Mouse (Mus musculus) heart, adult 9 months (tissue): ENCODE measurements around the gene 9230104L09Rik.

ENCODE experiments used
- DNase-seq, 2 experiments: peaks; one replicate each; pipeline ENCODE4 v3.0.0; 2022; ENCODE audit warnings: low spot score in 2 of 2

The 9230104L09Rik gene

DNA sequence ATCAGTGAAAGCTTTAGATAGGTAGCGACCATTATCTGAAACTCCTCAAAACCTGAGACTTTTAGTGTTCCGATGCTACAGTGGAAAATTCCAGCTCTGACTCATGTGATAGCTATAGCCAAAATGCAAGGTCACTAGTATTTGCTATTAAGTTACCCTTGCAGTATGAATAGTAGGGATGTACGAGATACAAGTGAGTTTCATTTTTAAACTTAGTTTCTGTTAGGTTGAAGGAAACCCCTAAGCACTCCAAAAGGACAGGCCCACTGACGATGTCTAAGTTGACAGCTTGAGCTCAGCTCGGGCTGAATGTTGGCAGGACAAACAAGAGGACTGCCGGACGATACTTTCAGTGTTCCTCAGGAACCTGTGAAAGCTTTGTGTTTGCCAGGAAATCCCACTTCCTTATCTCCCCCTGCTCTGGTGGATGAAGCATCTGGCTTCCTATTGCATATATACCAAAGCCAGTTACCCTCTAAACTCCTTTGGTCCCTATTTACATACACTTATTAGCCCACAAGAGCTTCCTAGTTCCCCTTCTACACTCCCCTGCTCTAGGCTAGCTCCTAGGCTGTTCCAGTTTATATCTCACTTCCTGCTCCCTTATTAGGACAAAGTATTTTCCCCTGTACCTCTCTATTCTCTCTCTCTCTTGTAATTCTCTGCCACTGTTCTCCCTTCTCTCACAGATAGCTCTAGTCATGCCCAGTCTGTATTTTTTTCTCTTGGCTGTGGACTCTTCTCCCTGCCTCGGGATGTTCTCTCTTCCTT lies 8.0 kb downstream of the 9230104L09Rik start:
- peak; percentile 34 to 39 for DNase-seq

DNA sequence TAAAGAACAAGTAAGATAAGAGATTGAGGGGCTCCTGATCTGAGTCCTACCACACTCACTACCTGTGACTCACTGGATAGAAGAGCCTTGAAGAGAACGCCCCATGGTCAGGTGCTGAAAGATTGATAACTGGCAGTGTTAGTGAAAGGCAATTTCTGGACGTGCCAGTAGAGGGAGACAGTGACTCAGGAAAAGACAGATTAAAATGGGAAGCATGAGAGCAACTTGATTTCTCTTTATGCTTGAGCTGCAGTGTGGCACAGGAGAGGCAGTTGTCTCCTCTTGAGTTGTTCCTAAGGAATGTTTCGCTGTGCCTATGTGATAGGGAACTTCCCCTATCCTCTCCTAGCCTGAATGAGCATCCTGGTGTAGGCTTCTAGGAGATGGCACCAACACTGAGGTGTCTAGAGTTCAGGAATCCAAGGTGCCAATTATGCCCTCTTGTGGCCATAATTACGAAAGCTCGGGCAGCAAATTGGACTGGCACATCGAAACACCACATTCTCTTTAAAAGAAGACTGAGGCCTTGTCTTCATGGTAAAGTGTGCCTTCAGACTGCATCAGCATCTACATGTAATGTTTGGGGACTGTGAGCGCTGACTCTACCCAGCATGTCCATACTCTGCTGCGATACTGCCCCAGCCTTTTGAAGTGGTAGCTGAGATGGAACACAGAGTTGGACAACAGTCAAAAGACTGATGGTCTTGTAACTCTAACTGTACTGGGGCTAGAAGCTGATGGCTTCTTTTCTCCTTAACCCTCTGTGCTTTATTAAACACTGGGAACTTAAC lies 13.5 kb downstream of the 9230104L09Rik start:
- peak; percentile 65 to 89 for DNase-seq

DNA sequence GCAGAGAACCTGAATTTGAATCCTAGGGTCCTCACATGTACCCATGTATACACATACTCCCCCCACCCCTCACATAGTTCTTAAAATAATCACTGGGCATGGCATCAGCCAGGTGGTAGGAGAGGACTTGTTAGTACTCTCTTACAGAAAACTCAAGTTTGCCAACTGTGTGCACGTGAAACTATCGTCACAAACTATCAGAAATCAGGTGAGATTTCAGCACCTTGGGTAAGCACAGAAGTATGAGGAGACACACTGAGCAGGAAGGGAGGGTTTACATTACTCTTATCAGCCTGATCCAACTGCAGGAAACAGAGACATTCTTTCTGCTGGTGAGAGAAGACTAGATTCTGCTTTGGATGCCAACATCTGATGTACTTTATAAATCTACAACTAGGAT lies 25.6 kb downstream of the 9230104L09Rik start:
- DNase-seq, result no peak

DNA sequence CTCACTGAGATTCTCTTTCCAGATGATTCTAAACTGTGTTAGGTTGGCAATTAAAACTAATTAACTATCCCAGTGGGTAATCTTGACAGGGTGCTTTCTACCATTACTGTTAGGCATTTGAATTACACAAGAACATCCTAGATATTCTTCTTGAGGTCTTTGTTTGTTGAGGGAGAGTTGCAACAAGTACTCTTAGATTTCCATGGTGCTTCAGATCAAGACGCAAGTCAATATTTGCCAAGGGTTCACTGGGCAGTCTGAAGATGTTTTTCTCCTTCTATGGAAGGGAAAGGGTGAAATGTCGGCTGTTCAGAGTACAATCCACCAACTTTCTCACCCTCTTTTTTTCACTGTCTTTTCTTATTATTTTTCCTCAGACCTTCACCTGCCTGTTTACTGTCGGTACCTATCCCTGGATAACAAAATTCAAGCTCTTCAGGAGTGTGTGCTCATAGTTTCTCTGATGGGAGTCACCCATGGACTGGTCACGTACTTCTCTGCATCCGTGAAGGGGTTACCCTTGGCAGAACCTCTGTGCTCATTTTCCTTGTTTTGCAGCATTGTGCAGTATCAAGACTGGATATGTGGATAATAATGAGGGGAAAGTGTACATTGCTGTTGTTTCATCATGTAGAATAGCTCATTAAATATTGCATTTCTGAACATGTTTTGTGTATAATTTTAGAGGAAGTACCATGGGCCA lies 26.6 kb downstream of the 9230104L09Rik start:
- DNase-seq, result no peak

DNA sequence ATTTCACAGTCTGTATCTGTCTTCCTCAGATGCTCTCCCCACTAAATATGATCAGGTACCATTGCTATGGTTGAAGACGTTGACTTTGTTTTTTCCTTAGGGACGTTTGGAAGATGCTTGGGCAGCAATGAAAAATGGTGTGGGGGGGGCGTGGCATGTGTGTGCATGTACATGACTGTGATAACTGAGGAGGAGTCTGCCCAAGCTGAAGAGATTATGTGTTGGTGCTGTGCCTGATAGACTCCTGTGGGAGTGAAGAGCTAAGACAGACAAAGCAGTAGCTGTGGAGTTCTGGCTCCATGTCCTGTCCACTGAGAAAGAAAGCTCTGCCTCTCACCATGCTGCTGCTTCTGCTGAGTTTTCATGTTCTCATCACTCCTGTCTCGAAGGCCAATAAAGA lies 29.9 kb downstream of the 9230104L09Rik start, which contains the start of gene Cst9:
Cst9 (plus strand) TSS at position 236 of the 400 bp plus-strand sequence.
- DNase-seq, result no peak

DNA sequence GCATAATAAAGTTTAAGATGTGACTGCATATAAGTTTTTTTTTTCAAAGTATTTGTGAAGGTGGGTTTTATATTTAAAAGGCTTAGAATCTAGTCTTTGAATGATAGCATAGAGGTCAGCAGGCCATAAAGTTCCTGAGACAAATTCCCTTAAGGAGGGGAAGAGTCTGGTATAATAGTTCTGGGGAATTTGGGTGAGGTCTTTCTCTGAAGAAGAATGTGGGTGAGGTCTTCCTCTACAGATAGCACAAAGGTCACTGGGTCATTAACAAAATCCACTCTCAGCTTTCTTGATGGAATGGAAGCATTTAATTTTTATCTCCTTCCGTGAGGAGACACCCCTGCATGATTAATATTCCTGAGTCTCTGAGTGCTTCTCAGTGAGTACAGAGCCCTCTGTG lies 38.9 kb downstream of the 9230104L09Rik start:
- DNase-seq, result no peak

DNA sequence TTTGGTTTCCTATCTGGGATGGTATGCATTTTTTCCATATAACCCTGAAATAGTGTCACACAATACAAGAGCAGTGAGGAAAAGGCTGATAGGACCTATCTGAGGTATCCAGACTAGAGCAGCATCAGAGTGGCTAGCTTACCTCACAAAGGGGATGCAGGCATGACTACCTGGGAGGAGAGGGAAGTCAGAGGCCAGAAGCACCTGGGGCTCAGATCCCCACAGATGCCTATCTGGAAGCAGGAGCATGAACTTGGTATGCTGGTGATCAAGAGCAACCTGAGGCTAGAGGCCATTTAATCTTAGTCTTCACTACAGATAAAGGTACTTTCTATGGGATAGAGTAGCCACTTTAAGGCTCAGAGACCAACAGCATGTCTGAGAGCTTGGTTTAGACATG lies 44.9 kb downstream of the 9230104L09Rik start, which contains the start of gene Cst13:
Cst13 (plus strand) TSS at position 173 of the 400 bp plus-strand sequence.
- no peak for DNase-seq

DNA sequence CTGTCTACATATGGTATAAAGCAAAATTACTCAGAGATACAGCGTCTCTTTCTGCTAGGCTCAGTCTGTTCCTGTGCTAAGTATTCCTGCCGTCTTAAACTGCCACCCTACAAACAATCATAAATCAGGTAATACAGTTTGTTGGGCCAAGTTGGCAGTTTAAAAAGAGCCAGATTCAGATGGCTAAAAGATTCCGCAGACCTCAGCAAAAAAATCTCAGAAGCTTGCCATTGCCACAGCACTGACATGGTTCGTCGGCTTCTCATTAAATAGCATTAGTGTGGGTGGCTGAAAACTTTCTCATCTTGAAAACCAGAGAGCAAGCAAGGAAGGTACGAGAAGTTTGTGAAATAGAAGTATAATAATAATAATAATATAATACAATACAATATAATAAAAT lies 58.1 kb downstream of the 9230104L09Rik start:
- no peak for DNase-seq

DNA sequence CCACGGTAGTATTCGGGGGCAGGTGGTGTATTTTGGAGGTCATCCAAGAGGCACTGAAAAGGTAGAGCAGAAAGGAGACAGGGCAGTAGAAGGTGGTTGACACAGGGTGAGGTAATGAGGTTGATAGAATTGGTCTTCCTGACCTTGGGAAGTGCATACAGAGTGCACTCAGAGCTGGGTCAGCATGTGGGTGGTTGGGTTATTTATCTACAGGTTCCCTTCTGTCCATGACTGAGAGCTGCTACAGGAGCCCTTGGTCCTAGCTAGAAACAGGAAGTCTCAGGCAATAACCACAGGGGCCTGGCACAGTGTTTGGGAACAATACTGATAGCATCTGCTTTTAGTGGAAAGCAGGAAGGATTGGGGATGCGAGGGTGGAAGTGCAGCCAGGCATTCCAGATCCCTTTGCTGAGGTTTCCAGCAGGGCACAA lies 63.3 kb downstream of the 9230104L09Rik start:
- peak in 1 of 2 experiments; percentile 3 for DNase-seq

DNA sequence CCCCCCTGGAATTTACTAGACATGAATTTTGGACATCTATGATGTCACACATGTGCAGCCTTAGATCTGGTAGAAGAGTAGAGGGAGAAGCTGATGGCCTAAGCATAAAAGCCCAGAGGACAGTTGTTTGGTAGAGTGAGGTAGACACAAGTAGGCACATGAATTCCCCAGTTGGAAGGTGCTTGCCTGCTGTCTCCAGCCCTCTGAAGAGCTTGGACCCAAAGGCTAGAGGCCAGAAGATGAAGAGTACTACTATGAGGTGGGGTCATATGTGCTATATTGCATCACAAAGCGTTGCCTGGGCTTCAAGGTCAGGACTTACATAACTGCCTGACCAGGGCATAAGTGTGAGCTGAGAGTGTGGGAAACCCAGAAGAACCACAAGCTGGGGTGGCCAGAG lies 66.4 kb downstream of the 9230104L09Rik start, which contains the start of gene Cst8:
Cst8 (plus strand) TSS at position 301 of the 400 bp plus-strand sequence.
- DNase-seq, result no peak
